Mouse (Mus musculus) heart, postnatal 0 days (tissue): Measurements from ENCODE around the gene Ubl7.

Experiments
- CTCF ChIP-seq: IDR thresholded peaks from 2 replicates; pipeline ENCODE4 v1.5.1; 2016; ENCODE audit warnings: antibody characterized with exemption, control low read depth, low read depth
- EP300 ChIP-seq: IDR thresholded peaks from 2 replicates; pipeline ENCODE4 v1.6.1; 2016; ENCODE audit warnings: antibody characterized with exemption, low read depth

DNA sequence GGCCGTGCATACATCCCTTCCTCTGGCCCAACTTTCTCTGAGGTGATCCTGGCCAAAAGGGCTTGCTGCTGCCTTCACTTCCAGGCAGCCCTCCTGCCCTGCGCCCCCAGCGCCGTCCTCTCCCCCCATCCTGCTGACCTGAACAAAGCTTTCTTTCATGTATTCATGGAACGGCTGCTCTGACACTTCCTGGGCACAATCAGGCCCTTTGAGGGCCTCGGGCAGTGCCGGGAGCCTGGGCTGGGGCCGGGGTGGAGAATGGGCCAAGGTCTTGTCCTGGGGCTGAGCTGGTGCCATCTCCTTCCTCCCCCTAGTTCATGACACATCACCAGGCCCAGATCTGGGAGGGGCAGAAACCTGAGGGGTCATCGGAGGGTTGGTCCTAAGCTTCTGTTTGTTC, 39.7 kb downstream of the Ubl7 start:
- TF ChIP-seq CTCF (no peak), EP300 (no peak)
